Mouse (Mus musculus): ENCODE data around the gene Lrrc28.

Gene Lrrc28

DNA sequence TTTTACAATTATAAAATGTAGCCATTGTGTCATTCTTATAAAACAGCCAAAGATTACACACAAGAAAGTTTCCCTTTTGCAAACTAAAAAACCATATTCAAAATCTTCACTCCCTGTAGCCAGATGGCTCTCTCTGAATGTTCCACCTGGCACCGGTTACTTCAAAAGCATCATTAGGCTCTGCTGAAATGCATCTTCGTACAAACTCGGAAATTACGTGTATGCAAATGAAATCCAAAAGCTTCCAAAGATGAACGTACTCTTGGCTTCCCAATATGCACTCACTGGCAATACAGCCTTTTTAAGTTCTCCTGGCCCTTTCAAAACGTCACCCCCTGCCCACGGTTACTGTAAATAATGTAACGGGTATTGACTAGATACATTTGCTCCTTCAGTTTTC, 777 bp downstream of the Lrrc28 start:
- DNase-seq = peak in 1 of 2 experiments; percentile 25

DNA sequence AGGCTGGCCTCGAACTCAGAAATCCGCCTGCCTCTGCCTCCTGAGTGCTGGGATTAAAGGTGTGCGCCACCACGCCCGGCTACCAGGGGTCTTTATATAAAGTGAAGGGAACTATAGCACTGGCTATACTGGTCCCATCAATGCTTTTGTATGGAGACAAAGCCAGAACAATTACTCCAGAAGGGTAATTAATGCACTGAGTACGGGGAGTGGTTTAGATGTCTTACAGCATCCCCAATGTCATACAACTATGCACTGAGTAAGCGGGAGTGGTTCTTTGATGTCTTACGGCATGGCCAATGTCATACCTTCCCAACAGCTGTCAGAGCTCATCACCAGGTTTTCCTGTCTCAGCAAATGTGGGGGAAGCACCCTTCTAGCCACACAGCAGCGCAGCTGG, 2.1 kb downstream of the Lrrc28 start:
- DNase-seq = no peak

- no peak for DNase-seq
Measured at GRCm38 (mm10) chr7:67639006-67639405, 6.1 kb downstream of the Lrrc28 start.

- DNase-seq = no peak
Measured at GRCm38 (mm10) chr7:67636161-67636560, 8.9 kb downstream of the Lrrc28 start.

DNA sequence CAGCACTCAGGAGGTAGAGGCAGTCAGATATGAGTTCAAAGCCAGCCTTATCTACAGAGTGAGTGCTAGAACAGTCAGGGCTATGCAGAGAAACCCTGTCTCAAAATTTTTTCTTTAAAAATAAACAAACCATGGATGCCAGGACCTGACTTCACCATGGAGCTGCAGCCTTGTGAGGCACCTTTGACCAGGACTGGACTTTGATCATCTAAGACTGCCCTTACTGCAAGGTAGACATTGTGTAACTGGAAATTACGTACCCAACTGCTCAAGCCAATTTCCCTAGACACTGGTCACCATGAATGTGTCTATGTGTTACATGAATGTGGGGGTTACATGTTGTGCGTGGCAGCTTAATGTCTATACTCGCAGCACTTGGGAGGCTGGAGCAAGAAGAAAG, 10.9 kb downstream of the Lrrc28 start:
- no peak for DNase-seq

DNA sequence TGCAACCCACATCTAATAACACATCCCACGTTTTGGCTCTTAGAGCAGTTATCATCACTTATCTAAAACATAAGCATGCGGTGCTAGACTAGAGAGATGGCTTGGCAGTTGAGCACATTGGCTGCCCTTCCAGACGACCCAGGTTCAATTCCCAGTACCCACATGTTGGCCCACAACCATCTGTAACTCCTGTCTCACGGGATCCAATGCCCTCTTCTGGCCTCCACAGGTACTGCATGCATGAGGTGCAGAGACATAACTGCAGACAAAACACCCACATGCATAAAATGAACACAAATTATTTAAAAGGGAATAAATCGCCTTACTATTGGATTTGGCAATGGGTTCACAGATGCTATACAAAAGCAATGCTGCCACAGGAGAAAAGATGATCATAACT, 12.7 kb downstream of the Lrrc28 start:
- no peak for DNase-seq

DNA sequence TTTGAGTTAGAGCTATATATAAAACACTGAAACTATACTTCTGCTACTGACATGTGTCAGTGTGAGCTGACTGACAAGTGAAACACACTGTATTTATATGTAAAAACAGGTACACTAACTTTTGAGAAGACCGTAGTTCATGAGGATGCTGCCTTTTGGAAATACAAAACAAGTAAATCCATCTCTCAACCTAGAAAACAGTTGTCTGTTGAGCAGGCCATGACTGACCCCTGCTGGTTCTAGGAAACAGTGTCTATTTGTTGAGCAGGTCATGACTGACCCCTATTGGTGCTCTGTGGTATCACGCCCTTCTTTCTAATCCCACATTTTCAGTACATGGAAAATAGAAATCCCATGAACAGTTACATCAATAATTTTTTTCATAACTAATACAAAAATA, 14.3 kb downstream of the Lrrc28 start:
- peak; percentile 78 to 88 for DNase-seq

- no peak for DNase-seq
Measured at GRCm38 (mm10) chr7:67629681-67630080, 15.4 kb downstream of the Lrrc28 start.

- no peak for DNase-seq
Measured at GRCm38 (mm10) chr7:67626671-67627070, 18.4 kb downstream of the Lrrc28 start.

- DNase-seq = no peak
Measured at GRCm38 (mm10) chr7:67622151-67622550, 22.9 kb downstream of the Lrrc28 start.

DNA sequence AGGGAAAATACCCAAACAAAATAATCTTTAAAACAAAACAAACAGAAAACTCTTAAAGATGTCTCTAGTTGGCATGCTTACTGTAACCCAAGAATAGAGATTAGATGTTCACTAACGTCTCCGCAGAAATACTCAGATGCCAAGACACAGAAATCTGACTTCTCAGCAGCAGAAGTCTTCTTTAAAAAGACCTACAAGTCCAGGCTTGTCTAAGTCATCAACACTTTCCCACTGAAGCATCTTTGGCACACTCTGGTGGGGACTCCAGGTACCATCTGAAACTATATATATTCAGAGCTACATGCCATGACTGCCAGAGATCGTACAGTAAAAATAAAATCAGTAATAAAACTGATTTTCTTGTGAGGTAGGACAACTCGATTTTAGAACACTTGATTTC, 25.2 kb downstream of the Lrrc28 start:
- peak in 1 of 2 experiments; percentile 36 for DNase-seq

- no peak for DNase-seq
Measured at GRCm38 (mm10) chr7:67618316-67618715, 26.8 kb downstream of the Lrrc28 start.

DNA sequence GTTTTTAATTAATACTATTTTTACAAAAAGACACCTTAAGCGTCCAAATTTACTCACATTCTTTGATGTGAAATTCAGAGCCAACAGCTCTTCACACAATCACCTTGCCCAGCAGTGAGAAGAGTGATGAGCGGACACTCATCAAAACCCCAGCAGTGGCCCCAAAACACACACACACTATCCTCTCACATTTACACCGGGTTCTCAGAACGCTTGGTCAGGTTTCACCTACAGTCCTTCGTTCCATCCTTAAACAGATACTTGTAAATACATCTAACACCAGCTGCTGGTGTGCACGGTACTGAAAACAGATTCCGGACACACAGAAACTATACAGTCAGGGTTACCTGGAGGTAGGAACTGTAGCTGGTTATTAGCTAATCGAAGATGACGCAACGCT, 27.4 kb downstream of the Lrrc28 start:
- no peak for DNase-seq

DNA sequence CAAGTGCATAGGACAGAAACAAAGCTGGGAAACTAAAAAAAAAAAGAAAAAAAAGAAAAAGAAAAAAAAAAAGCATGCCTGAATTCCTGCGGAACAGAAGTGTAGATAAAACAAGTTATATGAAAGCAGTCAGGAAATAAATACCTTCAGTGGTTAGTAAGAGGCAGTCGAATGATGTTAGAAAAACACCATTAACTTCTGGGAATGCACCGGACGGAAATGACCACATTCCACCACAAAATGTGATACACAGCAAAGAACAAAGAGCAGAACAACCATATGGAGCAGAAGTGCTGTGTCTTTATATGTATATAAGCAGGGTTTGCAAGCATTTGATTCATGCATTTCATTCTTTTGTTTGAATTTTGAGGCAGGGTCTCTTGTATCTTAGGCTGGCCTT, 28.2 kb downstream of the Lrrc28 start:
- DNase-seq = no peak

- no peak for DNase-seq
Measured at GRCm38 (mm10) chr7:67614464-67614861, 30.6 kb downstream of the Lrrc28 start.

DNA sequence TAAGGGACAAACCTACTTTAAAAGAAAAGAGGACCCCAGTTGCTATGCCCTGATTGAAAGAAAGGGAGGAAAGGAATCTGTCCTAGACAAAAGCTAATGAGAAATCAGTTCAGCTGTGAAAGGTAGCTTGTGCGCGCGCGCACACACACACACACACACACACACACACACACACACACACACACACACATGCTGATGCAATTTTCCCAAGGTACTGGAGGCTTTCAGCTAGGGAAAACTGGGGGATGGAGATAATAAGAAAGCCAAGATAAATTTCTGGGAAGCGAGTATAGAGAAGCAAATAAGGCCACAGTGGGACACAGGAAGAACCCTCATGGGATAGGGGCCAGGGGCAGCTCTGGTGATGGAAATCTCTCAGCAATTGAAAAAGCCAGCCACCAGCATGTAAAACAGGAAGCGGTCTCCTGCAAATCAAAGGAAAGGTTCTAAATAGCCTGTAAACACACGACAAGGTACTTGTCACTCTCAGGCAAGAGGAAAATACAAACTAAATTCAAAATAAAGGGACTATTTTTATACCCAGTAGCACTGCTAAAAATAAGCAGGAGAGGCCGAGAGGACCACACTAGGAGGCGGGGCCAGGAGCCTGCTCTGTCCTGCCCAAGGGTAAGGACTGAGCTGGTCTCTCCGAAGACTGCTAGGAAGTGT, 31.1 kb downstream of the Lrrc28 start:
- no peak for DNase-seq

DNA sequence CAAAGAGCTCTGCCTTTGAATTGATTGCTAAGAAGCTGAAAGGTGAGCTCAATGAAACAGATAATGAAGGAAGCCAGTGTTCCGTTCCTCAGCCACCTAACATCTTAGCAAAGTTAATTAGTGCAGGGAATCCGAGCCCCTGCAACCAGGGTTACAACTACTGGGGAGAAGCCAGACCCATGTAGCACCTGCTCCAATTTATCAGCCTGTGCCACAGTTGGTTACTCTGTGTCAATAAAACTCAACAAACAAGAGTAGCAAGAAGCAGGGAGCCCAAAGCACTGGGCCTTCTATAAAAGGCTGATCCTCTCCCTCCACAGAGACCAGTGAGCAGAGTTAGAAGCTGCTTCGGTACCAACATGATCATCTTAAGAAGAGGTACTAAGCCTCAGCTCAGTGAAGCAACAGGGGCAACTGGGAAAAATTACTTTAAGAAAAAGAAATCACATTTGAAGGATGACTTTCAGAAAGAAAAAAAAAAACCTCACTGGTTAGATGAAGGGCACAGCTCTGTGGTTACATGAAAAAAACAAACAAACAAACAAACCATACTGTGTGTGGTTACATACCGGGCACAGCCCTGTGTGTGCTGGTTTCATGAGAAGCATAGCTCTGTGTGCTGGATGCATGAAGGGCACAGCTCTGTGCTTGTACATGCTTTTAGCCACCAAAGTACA, 36.6 kb downstream of the Lrrc28 start:
- DNase-seq = no peak

DNA sequence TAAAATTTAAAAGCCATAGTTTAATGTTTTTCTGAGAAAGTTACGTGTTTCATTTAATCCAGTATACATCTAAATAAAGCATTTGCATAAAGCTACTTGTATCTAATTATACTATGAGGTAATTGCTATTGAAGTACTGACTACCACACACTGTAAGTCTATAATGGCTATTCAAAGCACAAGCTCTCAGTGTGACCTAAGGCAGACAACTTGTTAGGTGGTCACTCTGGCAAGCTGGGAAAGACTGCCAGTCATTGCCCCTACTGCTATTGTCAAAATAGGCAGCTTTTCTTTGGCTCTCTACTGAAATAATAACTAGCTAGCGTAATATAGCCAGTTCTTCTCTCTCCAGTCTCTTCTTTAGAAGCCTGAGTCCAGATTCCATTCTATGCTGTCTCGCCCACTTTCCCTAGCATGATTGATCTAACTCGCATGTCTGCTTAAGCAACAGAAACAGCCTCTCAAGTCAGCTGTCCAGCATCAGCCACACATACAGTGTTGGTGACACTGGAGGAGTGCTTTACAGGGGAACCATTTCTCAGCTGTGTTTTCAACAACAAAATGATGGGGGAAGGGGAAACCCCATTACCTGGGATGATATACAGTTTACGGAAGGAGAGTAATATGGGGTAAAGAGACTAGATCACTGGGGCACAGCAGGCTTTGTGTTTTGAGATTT, 37.3 kb downstream of the Lrrc28 start:
- no peak for DNase-seq

DNA sequence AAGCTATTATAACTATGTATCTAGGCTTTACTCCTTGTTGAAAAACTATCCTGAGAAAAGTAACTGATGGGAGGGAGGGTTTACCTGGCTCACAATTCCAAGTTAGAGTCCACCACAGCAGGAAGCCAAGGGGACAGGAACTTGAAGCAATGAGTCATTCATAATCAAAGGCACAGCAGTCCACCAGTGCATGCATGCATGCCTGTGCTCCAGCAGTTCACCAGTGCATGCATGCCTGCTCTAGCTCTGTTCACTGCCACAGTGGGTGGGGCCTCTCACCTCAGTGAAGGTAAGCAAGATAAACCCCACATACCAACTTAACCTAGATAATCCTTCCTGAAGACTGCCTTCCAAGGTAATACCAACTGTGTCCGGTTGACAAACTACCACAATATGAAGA, 38.8 kb downstream of the Lrrc28 start:
- DNase-seq = no peak

- DNase-seq = no peak
Measured at GRCm38 (mm10) chr7:67605114-67605513, 40.0 kb downstream of the Lrrc28 start.

DNA sequence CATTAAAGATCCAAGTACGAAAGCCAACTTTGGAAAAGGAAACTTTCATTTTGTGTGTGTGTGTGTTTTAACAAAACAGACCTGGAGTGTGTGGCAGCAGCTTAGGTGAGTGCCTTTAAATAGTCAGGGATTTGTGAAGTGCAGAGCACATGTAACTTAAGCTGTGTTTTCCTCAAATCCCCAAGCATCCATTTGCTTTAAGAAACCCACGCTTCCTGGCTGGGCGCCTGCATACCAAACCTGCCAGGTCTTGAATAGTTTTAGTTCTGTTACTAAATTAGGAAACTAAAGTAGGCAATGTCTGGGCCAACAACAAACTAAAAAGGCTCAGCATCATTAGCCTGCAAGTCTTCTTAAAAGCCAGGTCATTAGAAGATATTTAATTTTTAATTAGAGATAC, 47.0 kb downstream of the Lrrc28 start:
- no peak for DNase-seq

- no peak for DNase-seq
Measured at GRCm38 (mm10) chr7:67596961-67597360, 48.1 kb downstream of the Lrrc28 start.

- DNase-seq = no peak
Measured at GRCm38 (mm10) chr7:67596322-67596721, 48.7 kb downstream of the Lrrc28 start.

DNA sequence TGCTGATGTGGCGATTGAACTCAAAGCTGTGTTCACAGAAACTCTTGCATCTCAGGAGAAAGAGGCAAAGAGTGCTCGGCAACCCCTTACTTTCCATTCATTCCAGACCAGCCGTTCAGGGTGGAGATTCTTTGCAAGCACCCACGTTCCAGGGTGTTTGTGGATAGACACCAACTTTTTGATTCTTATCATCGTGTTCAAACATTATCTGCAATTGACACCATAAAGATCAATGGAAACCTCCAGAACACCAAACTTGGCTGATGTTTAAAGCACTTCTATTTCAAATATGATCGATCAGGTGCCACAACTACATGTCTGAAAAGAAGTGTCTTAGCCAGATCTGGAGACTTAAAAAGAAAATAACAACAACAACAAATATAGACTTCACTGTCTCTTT, 51.2 kb downstream of the Lrrc28 start:
- DNase-seq = no peak
